Mouse (Mus musculus) kidney, adult 8-10 months (tissue): ENCODE measurements at regions not wholly inside any gene's neighbourhood (a gene's known extent, or its start where the extent isn't known, plus 50 kb on each side); places are given as distances from the start of the nearest gene placed in this dataset.

Experiments
- DNase-seq, 2 experiments: peaks; one replicate each; pipeline ENCODE4 v3.0.0; 2022

- DNase-seq, result no peak
Measured at GRCm38 (mm10) chr17:84018817-84019216, 168.9 kb downstream of the Zfp36l2 start.

- no peak for DNase-seq
Measured at GRCm38 (mm10) chr17:84017891-84018290, 169.9 kb downstream of the Zfp36l2 start.

- DNase-seq, result no peak
Measured at GRCm38 (mm10) chr17:84014287-84015039, 166.7 kb upstream of the Haao start.

- no peak for DNase-seq
Measured at GRCm38 (mm10) chr17:84010492-84011060, 162.8 kb upstream of the Haao start.

GRCm38 (mm10) chr17:84009966-84010365, 162.2 kb upstream of the Haao start:
- DNase-seq, result no peak

GRCm38 (mm10) chr17:84009194-84009593, 161.4 kb upstream of the Haao start:
- no peak for DNase-seq

- no peak for DNase-seq
Measured at GRCm38 (mm10) chr17:84008682-84009052, 160.9 kb upstream of the Haao start.

GRCm38 (mm10) chr17:84008035-84008681, 160.4 kb upstream of the Haao start:
- DNase-seq, result no peak

- DNase-seq, result no peak
Measured at GRCm38 (mm10) chr17:84006748-84007147, 159.0 kb upstream of the Haao start.

- no peak for DNase-seq
Measured at GRCm38 (mm10) chr17:84004237-84004636, 156.5 kb upstream of the Haao start.

- DNase-seq, result no peak
Measured at GRCm38 (mm10) chr17:84003489-84004234, 155.9 kb upstream of the Haao start.

- peak in 1 of 2 experiments; percentile 46 for DNase-seq
Measured at GRCm38 (mm10) chr17:84002939-84003338, 155.2 kb upstream of the Haao start.

- DNase-seq, result no peak
Measured at GRCm38 (mm10) chr17:84002327-84002726, 154.6 kb upstream of the Haao start.

GRCm38 (mm10) chr17:84000115-84000514, 152.4 kb upstream of the Haao start:
- no peak for DNase-seq

GRCm38 (mm10) chr17:83998972-83999545, 151.3 kb upstream of the Haao start:
- no peak for DNase-seq

- DNase-seq, result no peak
Measured at GRCm38 (mm10) chr17:83998341-83998740, 150.6 kb upstream of the Haao start.

- DNase-seq, result peak; percentile 35 to 78
Measured at GRCm38 (mm10) chr17:83997778-83998177, 150.0 kb upstream of the Haao start.

GRCm38 (mm10) chr17:83993028-83993427, 145.3 kb upstream of the Haao start:
- DNase-seq, result no peak

GRCm38 (mm10) chr17:83990421-83991365, 142.9 kb upstream of the Haao start:
- DNase-seq, result peak; percentile 58 to 67

GRCm38 (mm10) chr17:83988897-83989296, 141.1 kb upstream of the Haao start:
- no peak for DNase-seq

- DNase-seq, result no peak
Measured at GRCm38 (mm10) chr17:83988165-83988564, 140.4 kb upstream of the Haao start.

- DNase-seq, result no peak
Measured at GRCm38 (mm10) chr17:83987683-83988082, 139.9 kb upstream of the Haao start.
